Mouse (Mus musculus) lung, postnatal 0 days (tissue): ENCODE data around the gene Aacs. TPM values are rescaled to one million over a fixed set of nuclear protein-coding genes. Genes with fewer than 3 reads are reported as not detected.
A peak's percentile ranks its signal among the peaks of the same experiment; 100 is the strongest.

Experiments used
- ATAC-seq: fragments of 200-750 bp; cut with Nextera tagmentation; 2 replicates; pipeline ENCODE4 v1.8.0; 2017; ENCODE audit warnings: moderate library complexity
- DNase-seq: peaks from one replicate; pipeline ENCODE4 v3.0.0-alpha.2; 2016; ENCODE audit warnings: low spot score
- H3K27ac ChIP-seq: fragments of 300-500 bp; sonication (generic); 2 replicates; pipeline ENCODE4 v1.5.1; 2014; ENCODE audit warnings: antibody characterized with exemption, mild to moderate bottlenecking, low read length, mixed read lengths
- H3K27me3 ChIP-seq: fragments of 300-500 bp; sonication (generic); replicated peaks from 2 replicates; pipeline ENCODE4 v1.6.1; 2014; ENCODE audit warnings: low read length, mixed read lengths; ENCODE audit not compliant: insufficient read depth
- H3K36me3 ChIP-seq: fragments of 300-500 bp; sonication (generic); 2 replicates; pipeline ENCODE4 v1.6.1; 2014; ENCODE audit warnings: low read length, mixed read lengths; ENCODE audit not compliant: insufficient read depth
- H3K4me1 ChIP-seq: fragments of 300-500 bp; sonication (generic); 2 replicates; pipeline ENCODE4 v1.6.1; 2014; ENCODE audit warnings: antibody characterized with exemption, low read depth, low read length, mixed read lengths; ENCODE audit not compliant: insufficient read depth
- H3K4me2 ChIP-seq: fragments of 300-500 bp; sonication (generic); replicated peaks from 2 replicates; pipeline ENCODE4 v1.6.1; 2014; ENCODE audit warnings: low read depth, mild to moderate bottlenecking, low read length, moderate library complexity, mixed read lengths
- H3K4me3 ChIP-seq: fragments of 300-500 bp; sonication (generic); 2 replicates; pipeline ENCODE4 v1.5.1; 2014; ENCODE audit warnings: low read depth, low read length
- H3K9ac ChIP-seq: fragments of 300-500 bp; sonication (generic); replicated peaks from 2 replicates; pipeline ENCODE4 v1.6.1; 2014; ENCODE audit warnings: low read depth, mild to moderate bottlenecking
- H3K9me3 ChIP-seq: fragments of 300-500 bp; sonication (generic); 2 replicates; pipeline ENCODE4 v1.6.1; 2016; ENCODE audit warnings: low read length, mixed read lengths
- CTCF ChIP-seq: IDR thresholded peaks from 2 replicates; pipeline ENCODE4 v1.5.1; 2016; ENCODE audit warnings: antibody characterized with exemption, mild to moderate bottlenecking
- EP300 ChIP-seq: IDR thresholded peaks from 2 replicates; pipeline ENCODE4 v1.6.1; 2016; ENCODE audit warnings: antibody characterized with exemption, mild to moderate bottlenecking, control low read depth
- WGBS: fragments of 180-500 bp; shearing (Covaris S2); extraction: QIAGEN DNeasy Blood & Tissue Kit; methylation state at CpG from one replicate; pipeline ENCODE4 v1.1.7; 2014; 5-methylcytosine and 5-hydroxymethylcytosine counted together
- polyA plus RNA-seq: library from polyadenylated mRNA; unstranded; fragments of >200 nt; fragmentation: Nextera tagmentation; extraction: Ambion mirVana; gene quantifications from 2 replicates; pipeline ENCODE4 v1.2.1, GENCODE M21; 2015

Aacs gene
- polyA plus RNA-seq, 1 experiment from 2014 or later: 20.0 TPM

- WGBS: 3% methylated on average over 69 of the region's 97 CpGs
- H3K4me2 ChIP-seq: peak within 1 kb of the TSS; percentile 98
- peaks cover 5% of the 10 kb centered on the region; the same call in 1 of the 2 replicates for H3K4me1 ChIP-seq
- H3K9me3 ChIP-seq: no peaks in the 10 kb centered on the region
- ATAC-seq (peak; percentile 92), DNase-seq (peak; percentile 61)
- H3K36me3 ChIP-seq: no peaks in the 10 kb centered on the region
- H3K9ac ChIP-seq: peak within 1 kb of the TSS; percentile 43; the same call in 1 of the 2 replicates
- 0 out of 2 replicates have a peak, but pooled peaks have one; percentile 7 for TF ChIP-seq CTCF
- TF ChIP-seq EP300: no peak
- peak within 1 kb of the TSS; percentile 85 for H3K4me3 ChIP-seq
- peak within 1 kb of the TSS; percentile 64 for H3K27ac ChIP-seq
- no peaks in the 10 kb centered on the region for H3K27me3 ChIP-seq
Measured at GRCm38 (mm10) chr5:125441234-125442114, 34.1 kb upstream of the Aacs start, which contains the start of gene Bri3bp. Bri3bp (plus strand) TSS chr5:125441568.

GRCm38 (mm10) chr5:125442136-125442995 lies 33.2 kb upstream of the Aacs start:
- Histone ChIP-seq H3K9me3 (no peaks in the 10 kb centered on the region), H3K4me2 (peak overlapping the region; percentile 98), H3K27me3 (no peaks in the 10 kb centered on the region), H3K4me1 (peaks cover 5% of the 10 kb centered on the region; the same call in 1 of the 2 replicates), H3K4me3 (peak overlapping the region; percentile 85), H3K9ac (peak overlapping the region; percentile 43; the same call in 1 of the 2 replicates), H3K27ac (no peak overlapping the region), H3K36me3 (no peaks in the 10 kb centered on the region)
- peak; percentile 12; the same call in 1 of the 2 replicates for ATAC-seq
- 23% methylated on average over 27 of the region's 27 CpGs for WGBS
- TF ChIP-seq CTCF (no peak), EP300 (no peak)
- no peak for DNase-seq

GRCm38 (mm10) chr5:125443335-125443734 lies 32.3 kb upstream of the Aacs start:
- no peak for DNase-seq
- H3K36me3 ChIP-seq: no peaks in the 10 kb centered on the region
- H3K27ac ChIP-seq: no peak overlapping the region
- 87% methylated on average over 5 of the region's 5 CpGs for WGBS
- H3K4me1 ChIP-seq: peaks cover 5% of the 10 kb centered on the region; the same call in 1 of the 2 replicates
- no peak overlapping the region for H3K4me2 ChIP-seq
- no peak for TF ChIP-seq EP300
- peak; percentile 51 for TF ChIP-seq CTCF
- no peak for ATAC-seq
- no peak overlapping the region for H3K9ac ChIP-seq
- no peak overlapping the region for H3K4me3 ChIP-seq
- H3K27me3 ChIP-seq: no peaks in the 10 kb centered on the region
- no peaks in the 10 kb centered on the region for H3K9me3 ChIP-seq

- H3K27me3 ChIP-seq: no peaks in the 10 kb centered on the region
- H3K4me3 ChIP-seq: no peak overlapping the region
- no peaks in the 10 kb centered on the region for H3K36me3 ChIP-seq
- WGBS: 53% methylated on average over 3 of the region's 3 CpGs
- H3K9ac ChIP-seq: no peak overlapping the region
- H3K27ac ChIP-seq: no peak overlapping the region
- ATAC-seq: no peak
- TF ChIP-seq CTCF (no peak), EP300 (no peak)
- no peak for DNase-seq
- H3K4me2 ChIP-seq: no peak overlapping the region
- no peaks in the 10 kb centered on the region for H3K9me3 ChIP-seq
- H3K4me1 ChIP-seq: peaks cover 5% of the 10 kb centered on the region; the same call in 1 of the 2 replicates
Measured at GRCm38 (mm10) chr5:125443915-125444314, 31.7 kb upstream of the Aacs start.

- no peak overlapping the region for H3K4me2 ChIP-seq
- no peaks in the 10 kb centered on the region for H3K36me3 ChIP-seq
- WGBS: 70% methylated on average over 4 of the region's 4 CpGs
- DNase-seq (peak; percentile 25), ATAC-seq (no peak)
- TF ChIP-seq EP300 (no peak), CTCF (no peak)
- H3K4me3 ChIP-seq: no peak overlapping the region
- H3K9ac ChIP-seq: no peak overlapping the region
- H3K4me1 ChIP-seq: peaks cover 5% of the 10 kb centered on the region; the same call in 1 of the 2 replicates
- no peaks in the 10 kb centered on the region for H3K27me3 ChIP-seq
- H3K27ac ChIP-seq: no peak overlapping the region
- no peaks in the 10 kb centered on the region for H3K9me3 ChIP-seq
Measured at GRCm38 (mm10) chr5:125444554-125444953, 31.1 kb upstream of the Aacs start.

- Histone ChIP-seq H3K27ac (no peak overlapping the region), H3K4me1 (peaks cover 5% of the 10 kb centered on the region; the same call in 1 of the 2 replicates), H3K4me3 (no peak overlapping the region), H3K4me2 (no peak overlapping the region), H3K9me3 (no peaks in the 10 kb centered on the region), H3K36me3 (no peaks in the 10 kb centered on the region), H3K9ac (no peak overlapping the region), H3K27me3 (no peaks in the 10 kb centered on the region)
- ATAC-seq (no peak), DNase-seq (no peak)
- TF ChIP-seq EP300 (no peak), CTCF (no peak)
- WGBS: 83% methylated on average over 7 of the region's 7 CpGs
Measured at GRCm38 (mm10) chr5:125446344-125446743, 29.3 kb upstream of the Aacs start.
